Mouse (Mus musculus): ENCODE measurements around the gene Acp7.

The Acp7 gene

GRCm38 (mm10) chr7:28598951-28599350 lies 32.2 kb downstream of the Acp7 start:
- no peak for DNase-seq

- peak; percentile 99 for DNase-seq
Observed at GRCm38 (mm10) chr7:28597642-28598446, 33.3 kb downstream of the Acp7 start, which contains the start of the genes Samd4b and Pak4. Gene Samd4b (minus strand): TSS chr7:28598144. Gene Pak4 (minus strand): TSS chr7:28598185.

GRCm38 (mm10) chr7:28597277-28597570 lies 33.9 kb downstream of the Acp7 start:
- no peak for DNase-seq

GRCm38 (mm10) chr7:28596436-28597276 lies 34.5 kb downstream of the Acp7 start:
- DNase-seq: peak; percentile 55

- DNase-seq: peak; percentile 43
Observed at GRCm38 (mm10) chr7:28595751-28596435, 35.2 kb downstream of the Acp7 start.

- peak; percentile 26 for DNase-seq
Observed at GRCm38 (mm10) chr7:28593206-28594111, 37.7 kb downstream of the Acp7 start.

GRCm38 (mm10) chr7:28591862-28592261 lies 39.3 kb downstream of the Acp7 start:
- no peak for DNase-seq

GRCm38 (mm10) chr7:28587644-28588043 lies 43.5 kb downstream of the Acp7 start:
- no peak for DNase-seq

- no peak for DNase-seq
Observed at GRCm38 (mm10) chr7:28586663-28587411, 44.3 kb downstream of the Acp7 start.

GRCm38 (mm10) chr7:28585001-28585400 lies 46.1 kb downstream of the Acp7 start:
- DNase-seq: no peak

GRCm38 (mm10) chr7:28584468-28584867 lies 46.7 kb downstream of the Acp7 start:
- DNase-seq: no peak

- no peak for DNase-seq
Observed at GRCm38 (mm10) chr7:28583570-28584344, 47.4 kb downstream of the Acp7 start.

- no peak for DNase-seq
Observed at GRCm38 (mm10) chr7:28582841-28583240, 48.3 kb downstream of the Acp7 start.

- no peak for DNase-seq
Observed at GRCm38 (mm10) chr7:28581721-28582120, 49.4 kb downstream of the Acp7 start.

- no peak for DNase-seq
Observed at GRCm38 (mm10) chr7:28579826-28580225, 51.3 kb downstream of the Acp7 start.

- DNase-seq: no peak
Observed at GRCm38 (mm10) chr7:28578543-28579053, 52.5 kb downstream of the Acp7 start.

GRCm38 (mm10) chr7:28577826-28578542 lies 53.1 kb downstream of the Acp7 start:
- DNase-seq: peak; percentile 22

GRCm38 (mm10) chr7:28576271-28576914 lies 54.7 kb downstream of the Acp7 start:
- DNase-seq: peak; percentile 34

GRCm38 (mm10) chr7:28575597-28575996 lies 55.5 kb downstream of the Acp7 start:
- DNase-seq: no peak

Data from cerebellum, adult 9-11 months (tissue).